Mouse (Mus musculus): ENCODE measurements around the gene Babam2. TPM values are rescaled to one million over a fixed set of nuclear protein-coding genes. Genes with fewer than 3 reads are reported as not detected.
"Not testable (repeated sequence)": the region's sequence is repeated elsewhere in the genome, so short reads cannot be mapped to it uniquely, and the experiment has no call there.

Gene Babam2
- polyA plus RNA-seq, 1 experiment, result 52.8 TPM

- no peak for TF ChIP-seq CTCF (IDR thresholded peaks at IDR 0.05; ENCODE audit: extremely low read depth, insufficient read depth, low read length)
- TF ChIP-seq POLR2A (IDR thresholded peaks at IDR 0.05; ENCODE audit: extremely low read depth, insufficient read depth, low read length), result no peak
- no peaks in the 10 kb centered on the region for H3K4me1 ChIP-seq (ENCODE audit: control insufficient read depth, insufficient read depth, low read length)
- no peak overlapping the region for H3K27ac ChIP-seq (ENCODE audit: insufficient read depth, low read length)
- no peak overlapping the region for H3K4me3 ChIP-seq (ENCODE audit: insufficient read depth, low read length)
Observed at GRCm38 (mm10) chr5:31968046-31968506, 270.6 kb downstream of the Babam2 start.

DNA sequence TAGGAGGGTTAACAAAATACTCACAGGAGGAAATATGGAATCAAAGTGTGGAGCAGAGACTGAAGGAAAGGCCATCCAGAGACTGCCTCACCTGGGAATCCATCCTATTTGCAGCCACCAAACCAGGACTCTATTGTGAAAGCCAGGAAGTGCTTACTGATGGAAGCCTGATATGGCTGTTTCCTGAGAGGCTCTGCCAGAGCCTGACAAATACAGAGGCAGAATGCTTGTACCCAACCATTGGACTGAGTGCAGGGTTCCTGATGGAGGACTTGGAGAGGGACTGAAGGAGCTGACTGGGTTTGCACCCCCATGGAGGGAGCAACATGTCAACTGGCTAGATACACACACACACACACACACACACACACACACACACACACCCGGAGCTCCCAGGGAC lies 274.9 kb downstream of the Babam2 start:
- not testable (repeated sequence) for H3K4me1 ChIP-seq (ENCODE audit: control insufficient read depth, insufficient read depth, low read length); H3K27ac ChIP-seq (ENCODE audit: insufficient read depth, low read length); H3K4me3 ChIP-seq (ENCODE audit: insufficient read depth, low read length)

DNA sequence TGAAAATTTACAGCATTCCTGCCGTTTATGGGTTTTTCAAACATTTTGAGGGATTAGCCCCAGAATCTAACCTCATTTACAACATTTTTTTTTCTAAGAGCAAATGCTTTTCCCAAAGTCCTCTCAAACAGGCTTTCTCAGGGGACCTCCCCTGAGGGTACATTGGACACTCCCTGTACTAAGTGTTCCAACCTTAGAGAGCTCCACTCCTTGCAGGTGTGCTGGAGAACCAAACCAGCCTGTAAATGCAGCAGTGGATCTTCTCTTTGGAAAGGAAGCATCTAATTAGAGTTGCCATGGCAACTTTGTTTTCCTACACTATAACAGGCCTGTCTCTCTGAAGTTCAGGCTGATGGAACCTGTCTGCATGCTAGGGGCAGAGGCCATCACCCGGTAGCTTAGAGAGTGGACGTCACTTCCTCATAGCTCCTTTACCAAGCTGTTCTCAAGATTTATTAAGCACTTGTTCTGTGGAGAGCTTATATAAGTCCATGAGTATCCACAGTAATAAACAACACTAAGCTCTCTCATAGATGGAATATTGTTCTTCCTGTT lies 277.2 kb downstream of the Babam2 start:
- TF ChIP-seq CTCF (IDR thresholded peaks at IDR 0.05; ENCODE audit: extremely low read depth, insufficient read depth, low read length) (no peak), POLR2A (IDR thresholded peaks at IDR 0.05; ENCODE audit: extremely low read depth, insufficient read depth, low read length) (no peak)
- H3K4me3 ChIP-seq (ENCODE audit: insufficient read depth, low read length), result no peak overlapping the region
- H3K4me1 ChIP-seq (ENCODE audit: control insufficient read depth, insufficient read depth, low read length), result peaks cover 1% of the 10 kb centered on the region; the same call in 1 of the 2 replicates
- no peak overlapping the region for H3K27ac ChIP-seq (ENCODE audit: insufficient read depth, low read length)

DNA sequence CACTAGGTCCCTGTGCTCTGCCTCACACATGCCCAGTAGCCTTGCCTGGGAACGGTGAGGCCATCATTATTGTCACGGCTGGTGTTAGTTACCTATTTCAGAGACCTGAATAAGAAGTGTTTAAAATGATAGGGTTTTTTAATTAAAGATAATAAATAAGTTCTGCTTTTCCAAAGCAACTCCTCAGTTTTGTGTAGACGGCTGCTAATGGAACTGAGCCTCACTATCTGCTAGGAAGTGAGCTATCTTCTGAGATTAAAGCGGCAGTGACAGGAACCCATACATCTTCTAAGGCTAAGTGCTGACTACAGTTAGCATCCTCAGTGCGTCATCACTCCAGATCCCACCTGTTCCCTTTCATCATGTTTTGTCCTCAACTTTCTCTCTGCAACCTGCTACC lies 284.6 kb downstream of the Babam2 start:
- Histone ChIP-seq H3K4me3 (ENCODE audit: insufficient read depth, low read length) (no peak overlapping the region), H3K4me1 (ENCODE audit: control insufficient read depth, insufficient read depth, low read length) (peaks cover 6% of the 10 kb centered on the region; the same call in 1 of the 2 replicates), H3K27ac (ENCODE audit: insufficient read depth, low read length) (no peak overlapping the region)
- TF ChIP-seq CTCF (IDR thresholded peaks at IDR 0.05; ENCODE audit: extremely low read depth, insufficient read depth, low read length) (no peak), POLR2A (IDR thresholded peaks at IDR 0.05; ENCODE audit: extremely low read depth, insufficient read depth, low read length) (no peak)

GRCm38 (mm10) chr5:31983161-31983560 lies 285.7 kb downstream of the Babam2 start:
- H3K4me3 ChIP-seq (ENCODE audit: insufficient read depth, low read length), result no peak overlapping the region
- TF ChIP-seq CTCF (IDR thresholded peaks at IDR 0.05; ENCODE audit: extremely low read depth, insufficient read depth, low read length) (no peak), POLR2A (IDR thresholded peaks at IDR 0.05; ENCODE audit: extremely low read depth, insufficient read depth, low read length) (no peak)
- H3K4me1 ChIP-seq (ENCODE audit: control insufficient read depth, insufficient read depth, low read length), result peaks cover 6% of the 10 kb centered on the region; the same call in 1 of the 2 replicates
- no peak overlapping the region for H3K27ac ChIP-seq (ENCODE audit: insufficient read depth, low read length)

- no peak overlapping the region for H3K4me3 ChIP-seq (ENCODE audit: insufficient read depth, low read length)
- peaks cover 6% of the 10 kb centered on the region; the same call in 1 of the 2 replicates for H3K4me1 ChIP-seq (ENCODE audit: control insufficient read depth, insufficient read depth, low read length)
- peak overlapping the region; percentile 41 for H3K27ac ChIP-seq (ENCODE audit: insufficient read depth, low read length)
- TF ChIP-seq POLR2A (IDR thresholded peaks at IDR 0.05; ENCODE audit: extremely low read depth, insufficient read depth, low read length) (no peak), CTCF (IDR thresholded peaks at IDR 0.05; ENCODE audit: extremely low read depth, insufficient read depth, low read length) (no peak)
Observed at GRCm38 (mm10) chr5:31983817-31984368, 286.4 kb downstream of the Babam2 start.

DNA sequence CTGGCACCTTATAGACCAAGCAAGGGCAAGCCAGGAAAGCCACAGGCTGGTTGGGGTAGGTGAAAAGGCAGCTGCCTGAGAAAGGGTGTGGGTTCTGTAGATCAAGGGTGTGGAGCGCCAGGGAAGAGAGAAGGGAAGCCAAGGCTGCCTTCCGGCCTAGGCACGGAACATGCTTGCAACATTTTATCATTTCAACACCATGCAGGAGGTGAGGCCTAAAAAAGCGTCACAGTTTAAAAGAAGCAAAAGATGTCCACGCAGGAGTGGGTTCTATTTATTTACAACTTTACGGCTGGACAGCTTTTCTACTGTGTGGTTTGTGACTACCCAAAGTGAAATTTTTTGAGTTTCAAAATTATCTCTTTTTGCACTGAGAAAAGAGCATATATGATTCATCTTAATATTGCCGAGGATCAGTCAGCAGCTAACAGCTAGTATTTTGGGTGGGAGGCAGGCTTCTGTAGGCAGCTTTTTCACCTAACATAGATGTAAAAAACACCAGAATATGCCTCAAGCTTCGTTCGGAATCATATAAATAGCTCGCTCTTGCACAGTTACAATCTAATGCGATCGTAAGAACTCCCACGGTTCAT lies 287.0 kb downstream of the Babam2 start:
- peaks cover 6% of the 10 kb centered on the region; the same call in 1 of the 2 replicates for H3K4me1 ChIP-seq (ENCODE audit: control insufficient read depth, insufficient read depth, low read length)
- TF ChIP-seq POLR2A (IDR thresholded peaks at IDR 0.05; ENCODE audit: extremely low read depth, insufficient read depth, low read length), result no peak
- no peak for TF ChIP-seq CTCF (IDR thresholded peaks at IDR 0.05; ENCODE audit: extremely low read depth, insufficient read depth, low read length)
- no peak overlapping the region for H3K4me3 ChIP-seq (ENCODE audit: insufficient read depth, low read length)
- H3K27ac ChIP-seq (ENCODE audit: insufficient read depth, low read length), result peak overlapping the region; percentile 41

- peaks cover 6% of the 10 kb centered on the region; the same call in 1 of the 2 replicates for H3K4me1 ChIP-seq (ENCODE audit: control insufficient read depth, insufficient read depth, low read length)
- H3K27ac ChIP-seq (ENCODE audit: insufficient read depth, low read length), result no peak overlapping the region
- no peak overlapping the region for H3K4me3 ChIP-seq (ENCODE audit: insufficient read depth, low read length)
- TF ChIP-seq POLR2A (IDR thresholded peaks at IDR 0.05; ENCODE audit: extremely low read depth, insufficient read depth, low read length) (no peak), CTCF (IDR thresholded peaks at IDR 0.05; ENCODE audit: extremely low read depth, insufficient read depth, low read length) (no peak)
Observed at GRCm38 (mm10) chr5:31985021-31985420, 287.5 kb downstream of the Babam2 start.

- H3K4me3 ChIP-seq (ENCODE audit: insufficient read depth, low read length), result no peak overlapping the region
- no peak for TF ChIP-seq POLR2A (IDR thresholded peaks at IDR 0.05; ENCODE audit: extremely low read depth, insufficient read depth, low read length)
- TF ChIP-seq CTCF (IDR thresholded peaks at IDR 0.05; ENCODE audit: extremely low read depth, insufficient read depth, low read length), result no peak
- H3K4me1 ChIP-seq (ENCODE audit: control insufficient read depth, insufficient read depth, low read length), result peaks cover 6% of the 10 kb centered on the region; the same call in 1 of the 2 replicates
- H3K27ac ChIP-seq (ENCODE audit: insufficient read depth, low read length), result no peak overlapping the region
Observed at GRCm38 (mm10) chr5:31987541-31988307, 290.2 kb downstream of the Babam2 start.
